Mouse (Mus musculus) testis, adult 10 weeks (tissue): Measurements from ENCODE around the gene Cse1l. TPM values are rescaled to one million over a fixed set of nuclear protein-coding genes. Genes with fewer than 3 reads are reported as not detected.

ENCODE experiments used
- polyA plus RNA-seq: library from polyadenylated mRNA; stranded (reverse); fragments of 350-450 nt; fragmentation: Illumina TruSeq; extraction: RNeasy Lipid Tissue Mini Kit (QIAGEN cat#74804); gene quantifications from one replicate; pipeline ENCODE4 v1.2.3, GENCODE M21; 2014; ENCODE audit warnings: low read depth, low replicate concordance

Gene Cse1l
- polyA plus RNA-seq = 240 TPM

GRCm38 (mm10) chr2:166905711-166906522, at the start of gene Cse1l:
Cse1l (plus strand) TSS chr2:166906040.

Other genes with a start within 250 kb of the Cse1l start
- 0.62 TPM for gene Prex1, start 192.2 kb upstream of the Cse1l start, polyA plus RNA-seq
- 14.2 TPM for gene Trp53rkb, start 113.5 kb upstream of the Cse1l start, polyA plus RNA-seq
- gene Arfgef2, start 100.5 kb upstream of the Cse1l start, polyA plus RNA-seq = 14.0 TPM
- 26.5 TPM for gene Stau1, start 90.3 kb downstream of the Cse1l start, polyA plus RNA-seq
- 12.7 TPM for gene Ddx27, start 109.2 kb downstream of the Cse1l start, polyA plus RNA-seq
- 8.7 TPM for gene Znfx1, start 157.0 kb downstream of the Cse1l start, polyA plus RNA-seq